Mouse (Mus musculus) urinary bladder, postnatal 36 days (tissue): Measurements from ENCODE around the gene Fgf3.
"Not testable (repeated sequence)": the region's sequence is repeated elsewhere in the genome, so short reads cannot be mapped to it uniquely, and the experiment has no call there.

Experiments
- DNase-seq, 2 experiments: peaks; one replicate each; pipeline ENCODE4 v3.0.0; 2022; ENCODE audit warnings: low spot score in 2 of 2, mixed read lengths in 1 of 2

Fgf3 gene

GRCm38 (mm10) chr7:144857826-144858342, 20.0 kb downstream of the Fgf3 start:
- no peak for DNase-seq

- no peak for DNase-seq
Observed at GRCm38 (mm10) chr7:144858702-144859101, 20.8 kb downstream of the Fgf3 start.

GRCm38 (mm10) chr7:144861056-144861768, 23.3 kb downstream of the Fgf3 start:
- no peak for DNase-seq

GRCm38 (mm10) chr7:144861769-144862070, 23.8 kb downstream of the Fgf3 start:
- no peak for DNase-seq

GRCm38 (mm10) chr7:144862126-144862525, 24.2 kb downstream of the Fgf3 start:
- DNase-seq, result no peak

- no peak for DNase-seq
Observed at GRCm38 (mm10) chr7:144862712-144863111, 24.8 kb downstream of the Fgf3 start.

- no peak for DNase-seq
Observed at GRCm38 (mm10) chr7:144863196-144863595, 25.3 kb downstream of the Fgf3 start.

GRCm38 (mm10) chr7:144864160-144864670, 26.3 kb downstream of the Fgf3 start:
- no peak for DNase-seq

GRCm38 (mm10) chr7:144867161-144867560, 29.3 kb downstream of the Fgf3 start:
- DNase-seq, result no peak

GRCm38 (mm10) chr7:144867602-144868001, 29.7 kb downstream of the Fgf3 start:
- DNase-seq, result no peak

- no peak for DNase-seq
Observed at GRCm38 (mm10) chr7:144872420-144872819, 34.5 kb downstream of the Fgf3 start.

- no peak for DNase-seq
Observed at GRCm38 (mm10) chr7:144873160-144873559, 35.3 kb downstream of the Fgf3 start.

GRCm38 (mm10) chr7:144874226-144874625, 36.3 kb downstream of the Fgf3 start:
- no peak for DNase-seq

- no peak for DNase-seq
Observed at GRCm38 (mm10) chr7:144878401-144878800, 40.5 kb downstream of the Fgf3 start.

- DNase-seq, result no peak
Observed at GRCm38 (mm10) chr7:144883106-144883505, 45.2 kb downstream of the Fgf3 start.

GRCm38 (mm10) chr7:144887672-144888071, 49.8 kb downstream of the Fgf3 start:
- DNase-seq, result no peak

- no peak for DNase-seq
Observed at GRCm38 (mm10) chr7:144888564-144889299, 50.8 kb downstream of the Fgf3 start.

GRCm38 (mm10) chr7:144890661-144891060, 52.8 kb downstream of the Fgf3 start:
- DNase-seq, result not testable (repeated sequence)

GRCm38 (mm10) chr7:144891863-144892262, 54.0 kb downstream of the Fgf3 start:
- DNase-seq, result no peak

GRCm38 (mm10) chr7:144892322-144892721, 54.4 kb downstream of the Fgf3 start:
- no peak for DNase-seq
